Mouse (Mus musculus) intestine, embryonic 14.5 days (tissue): ENCODE results near the gene Dapl1. TPM values are rescaled to one million over a fixed set of nuclear protein-coding genes. Genes with fewer than 3 reads are reported as not detected.

ENCODE experiments used
- ATAC-seq: fragments of 200-750 bp; cut with Nextera tagmentation; replicated peaks from 2 replicates; pipeline ENCODE4 v1.8.0; 2017; ENCODE audit warnings: low read depth, moderate number of reproducible peaks, moderate TSS enrichment, moderate library complexity; ENCODE audit not compliant: low FRiP score, low TSS enrichment
- DNase-seq: peaks from one replicate; pipeline ENCODE4 v3.0.0-alpha.2; 2018; ENCODE audit warnings: low spot score
- H3K27ac ChIP-seq: fragments of 300-500 bp; sonication (generic); 2 replicates; pipeline ENCODE4 v1.5.1; 2014; ENCODE audit warnings: low read depth, mild to moderate bottlenecking, control low read depth
- H3K27me3 ChIP-seq: fragments of 300-500 bp; sonication (generic); replicated peaks from 2 replicates; pipeline ENCODE4 v1.6.1; 2014; ENCODE audit warnings: low read length, control low read depth; ENCODE audit not compliant: control insufficient read depth, insufficient read depth
- H3K36me3 ChIP-seq: fragments of 300-500 bp; sonication (generic); 2 replicates; pipeline ENCODE4 v1.6.1; 2014; ENCODE audit warnings: low read length, control low read depth; ENCODE audit not compliant: control insufficient read depth, insufficient read depth
- H3K4me1 ChIP-seq: fragments of 300-500 bp; sonication (generic); replicated peaks from 2 replicates; pipeline ENCODE4 v1.6.1; 2014; ENCODE audit warnings: low read length, control low read depth, mixed read lengths; ENCODE audit not compliant: control insufficient read depth, insufficient read depth
- H3K4me2 ChIP-seq: fragments of 300-500 bp; sonication (generic); 2 replicates; pipeline ENCODE4 v1.6.1; 2014; ENCODE audit warnings: low read length
- H3K4me3 ChIP-seq: fragments of 300-500 bp; sonication (generic); 2 replicates; pipeline ENCODE4 v1.5.1; 2014; ENCODE audit warnings: low read depth, low read length, control low read depth, mixed read lengths
- H3K9ac ChIP-seq: fragments of 300-500 bp; sonication (generic); 2 replicates; pipeline ENCODE4 v1.6.1; 2014; ENCODE audit warnings: mild to moderate bottlenecking, low read length
- H3K9me3 ChIP-seq: fragments of 300-500 bp; sonication (generic); 2 replicates; pipeline ENCODE4 v1.6.1; 2016; ENCODE audit warnings: low read length, control low read depth; ENCODE audit not compliant: control insufficient read depth
- WGBS: fragments of 180-500 bp; shearing (Covaris S2); extraction: QIAGEN DNeasy Blood & Tissue Kit; methylation state at CpG from one replicate; pipeline ENCODE4 v1.1.7; 2014; 5-methylcytosine and 5-hydroxymethylcytosine counted together
- polyA plus RNA-seq: library from polyadenylated mRNA; unstranded; fragments of >200 nt; fragmentation: Nextera tagmentation; extraction: Ambion mirVana; gene quantifications from 2 replicates; pipeline ENCODE4 v1.2.1, GENCODE M21; 2014

Gene Dapl1
- polyA plus RNA-seq, 1 experiment from 2014 or later, result not detected

- 87% methylated on average over 2 of the region's 2 CpGs for WGBS
- Histone ChIP-seq H3K27me3 (no peaks in the 10 kb centered on the region), H3K9me3 (no peaks in the 10 kb centered on the region), H3K36me3 (no peaks in the 10 kb centered on the region), H3K4me3 (no peak overlapping the region), H3K4me2 (no peak overlapping the region), H3K9ac (no peak overlapping the region), H3K4me1 (peaks cover 6% of the 10 kb centered on the region; the same call in 1 of the 2 replicates), H3K27ac (no peak overlapping the region)
- ATAC-seq (no peak), DNase-seq (no peak)
These were observed 52.5 kb downstream of the Dapl1 start for GRCm38 (mm10) chr2:59536958-59537357.

GRCm38 (mm10) chr2:59538031-59538430, 53.6 kb downstream of the Dapl1 start:
- Histone ChIP-seq H3K27me3 (no peaks in the 10 kb centered on the region), H3K4me3 (no peak overlapping the region), H3K4me1 (peaks cover 8% of the 10 kb centered on the region; the same call in 1 of the 2 replicates), H3K36me3 (no peaks in the 10 kb centered on the region), H3K4me2 (no peak overlapping the region), H3K9me3 (no peaks in the 10 kb centered on the region), H3K27ac (no peak overlapping the region), H3K9ac (no peak overlapping the region)
- DNase-seq (no peak), ATAC-seq (no peak)
- WGBS, result 63% methylated on average over 7 of the region's 7 CpGs

GRCm38 (mm10) chr2:59539796-59540195, 55.3 kb downstream of the Dapl1 start:
- ATAC-seq, result no peak

GRCm38 (mm10) chr2:59541121-59541887, 56.9 kb downstream of the Dapl1 start:
- H3K9ac ChIP-seq, result no peak overlapping the region
- no peak overlapping the region for H3K4me2 ChIP-seq
- no peaks in the 10 kb centered on the region for H3K9me3 ChIP-seq
- H3K4me3 ChIP-seq, result no peak overlapping the region
- no peak overlapping the region for H3K27ac ChIP-seq
- ATAC-seq (peak; percentile 66; the same call in 1 of the 2 replicates), DNase-seq (peak; percentile 82)
- H3K36me3 ChIP-seq, result no peaks in the 10 kb centered on the region
- H3K27me3 ChIP-seq, result no peaks in the 10 kb centered on the region
- peaks cover 15% of the 10 kb centered on the region for H3K4me1 ChIP-seq
- 19% methylated on average over 11 of the region's 11 CpGs for whole genome bisulfite sequencing

More at GRCm38 (mm10) chr2:59539796-59540195, 55.3 kb downstream of the Dapl1 start:
- WGBS, result 61% methylated on average over 4 of the region's 4 CpGs
- no peaks in the 10 kb centered on the region for H3K36me3 ChIP-seq
- no peak for DNase-seq
- no peak overlapping the region for H3K4me2 ChIP-seq
- peaks cover 15% of the 10 kb centered on the region for H3K4me1 ChIP-seq
- H3K4me3 ChIP-seq, result no peak overlapping the region
- no peaks in the 10 kb centered on the region for H3K9me3 ChIP-seq
- H3K9ac ChIP-seq, result no peak overlapping the region
- H3K27me3 ChIP-seq, result no peaks in the 10 kb centered on the region
- no peak overlapping the region for H3K27ac ChIP-seq

GRCm38 (mm10) chr2:59543543-59544065, 59.2 kb downstream of the Dapl1 start:
- Histone ChIP-seq H3K4me2 (no peak overlapping the region), H3K4me3 (no peak overlapping the region), H3K27me3 (no peaks in the 10 kb centered on the region), H3K9me3 (no peaks in the 10 kb centered on the region), H3K9ac (no peak overlapping the region), H3K4me1 (peaks cover 15% of the 10 kb centered on the region), H3K27ac (no peak overlapping the region), H3K36me3 (no peaks in the 10 kb centered on the region)
- ATAC-seq, result no peak
- no peak for DNase-seq
- 57% methylated on average over 9 of the region's 9 CpGs for WGBS

GRCm38 (mm10) chr2:59544237-59544909, 59.9 kb downstream of the Dapl1 start:
- H3K9me3 ChIP-seq, result no peaks in the 10 kb centered on the region
- peaks cover 15% of the 10 kb centered on the region for H3K4me1 ChIP-seq
- 23% methylated on average over 13 of the region's 13 CpGs for WGBS
- H3K4me2 ChIP-seq, result no peak overlapping the region
- H3K27me3 ChIP-seq, result no peaks in the 10 kb centered on the region
- H3K9ac ChIP-seq, result no peak overlapping the region
- H3K4me3 ChIP-seq, result no peak overlapping the region
- DNase-seq (no peak), ATAC-seq (no peak)
- no peaks in the 10 kb centered on the region for H3K36me3 ChIP-seq
- H3K27ac ChIP-seq, result no peak overlapping the region

- no peaks in the 10 kb centered on the region for H3K9me3 ChIP-seq
- no peak overlapping the region for H3K4me3 ChIP-seq
- H3K27me3 ChIP-seq, result no peaks in the 10 kb centered on the region
- H3K4me1 ChIP-seq, result peaks cover 15% of the 10 kb centered on the region
- no peak overlapping the region for H3K9ac ChIP-seq
- ATAC-seq (no peak), DNase-seq (no peak)
- no peak overlapping the region for H3K27ac ChIP-seq
- no peak overlapping the region for H3K4me2 ChIP-seq
- WGBS, result 41% methylated on average over 7 of the region's 7 CpGs
- no peaks in the 10 kb centered on the region for H3K36me3 ChIP-seq
These were observed 60.5 kb downstream of the Dapl1 start for GRCm38 (mm10) chr2:59545001-59545400.

GRCm38 (mm10) chr2:59547369-59548099, 63.1 kb downstream of the Dapl1 start:
- DNase-seq (no peak), ATAC-seq (no peak)
- H3K36me3 ChIP-seq, result no peaks in the 10 kb centered on the region
- WGBS, result 84% methylated on average over 8 of the region's 8 CpGs
- no peaks in the 10 kb centered on the region for H3K9me3 ChIP-seq
- H3K4me3 ChIP-seq, result no peak overlapping the region
- H3K9ac ChIP-seq, result no peak overlapping the region
- H3K4me2 ChIP-seq, result no peak overlapping the region
- peaks cover 9% of the 10 kb centered on the region for H3K4me1 ChIP-seq
- H3K27ac ChIP-seq, result no peak overlapping the region
- H3K27me3 ChIP-seq, result no peaks in the 10 kb centered on the region
